Mouse (Mus musculus) left cerebral cortex, postnatal 14 days (tissue): ENCODE measurements around the gene Fau. TPM values are rescaled to one million over a fixed set of nuclear protein-coding genes. Genes with fewer than 3 reads are reported as not detected.

ENCODE experiments used
- DNase-seq, 2 experiments: peaks; one replicate each; pipeline ENCODE4 v3.0.0; 2021 to 2022; ENCODE audit warnings: low spot score in 2 of 2, mixed read lengths in 1 of 2
- intact Hi-C: fragments of 180-260 bp; cut with DNase I; formaldehyde crosslinking; loops from one replicate; pipeline ENCODE4 v1.15.1; 2025
- long read RNA-seq, 2 experiments: library from polyadenylated mRNA; stranded (forward); transcript quantifications; one replicate each; pipeline ENCODE4 v2.0.0; 2021
- total RNA-seq, 2 experiments: library from RNA; stranded (reverse); gene quantifications; 2 replicates each; pipeline ENCODE4 v1.2.3; 2021

Fau gene
- 100 to 1,000 TPM; 597 to 658 TPM for total RNA-seq
- long read RNA-seq, experiment 1, transcript Fau-202 (5 exons, 613 nt), result major isoform, 84 of 110 reads
- long read RNA-seq, experiment 1, transcript Fau-201 (5 exons, 508 nt), result minor isoform, 20 of 110 reads
- long read RNA-seq, experiment 1, partial matches to known transcripts, result 0 of 110 reads
- long read RNA-seq, experiment 1, other reads (novel, unspliced or antisense), result 3 of 110 reads
- long read RNA-seq, experiment 2, transcript Fau-201 (5 exons, 508 nt), result minor isoform, 6 of 84 reads
- long read RNA-seq, experiment 2, transcript Fau-202 (5 exons, 613 nt), result major isoform, 71 of 84 reads
- long read RNA-seq, experiment 2, partial matches to known transcripts, result 0 of 84 reads
- long read RNA-seq, experiment 2, other reads (novel, unspliced or antisense), result 4 of 84 reads

DNA sequence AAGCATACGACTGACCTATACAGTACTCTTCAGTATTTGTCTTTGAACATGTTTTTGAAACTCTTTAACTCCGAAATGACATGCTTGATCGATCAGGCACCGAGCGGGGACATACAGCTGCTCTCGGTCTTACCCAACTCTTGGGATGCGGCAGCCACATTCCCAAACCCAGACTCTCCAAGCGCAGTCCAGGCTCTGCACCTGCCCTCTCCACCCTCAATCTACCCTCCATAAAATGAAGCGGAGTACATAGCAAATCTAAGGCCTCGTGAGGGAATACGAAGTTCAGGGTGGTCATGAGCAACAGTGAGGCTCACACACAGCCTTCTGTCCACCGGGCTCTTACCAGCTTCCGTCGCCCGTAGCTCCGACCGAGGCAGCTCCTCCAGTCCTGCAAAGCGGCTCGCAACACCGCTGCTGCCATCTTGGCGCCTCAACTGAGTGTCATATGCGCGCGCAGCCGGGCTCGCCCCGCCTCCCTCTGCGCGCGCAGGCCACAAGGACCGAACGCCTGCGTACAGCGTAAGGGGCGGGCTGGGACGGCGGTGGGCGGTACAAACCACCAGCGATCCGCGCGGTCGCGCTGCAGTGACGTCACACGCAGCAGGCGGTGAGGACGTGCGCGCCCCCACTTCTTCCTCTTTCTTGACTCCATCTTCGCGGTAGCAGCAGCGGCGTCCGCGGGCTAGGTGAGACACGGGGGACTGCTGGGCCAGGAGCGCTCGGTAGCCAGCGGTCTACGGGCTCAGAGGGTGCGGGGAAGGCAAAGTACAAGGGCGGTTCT, at the start of gene Fau, which contains the start of gene Mrpl49:
Gene Fau, plus strand, starts transcription at position 532 of the 784 bp plus-strand sequence.
Gene Mrpl49, minus strand, starts transcription at position 473 of the 784 bp plus-strand sequence.
- intact Hi-C loops, result loop anchor here (1.0 kb wide), 1 partner anchor 10 kb away; no protein-coding TSS in a partner anchor
- DNase-seq, result peak; percentile 99 to 100

DNA sequence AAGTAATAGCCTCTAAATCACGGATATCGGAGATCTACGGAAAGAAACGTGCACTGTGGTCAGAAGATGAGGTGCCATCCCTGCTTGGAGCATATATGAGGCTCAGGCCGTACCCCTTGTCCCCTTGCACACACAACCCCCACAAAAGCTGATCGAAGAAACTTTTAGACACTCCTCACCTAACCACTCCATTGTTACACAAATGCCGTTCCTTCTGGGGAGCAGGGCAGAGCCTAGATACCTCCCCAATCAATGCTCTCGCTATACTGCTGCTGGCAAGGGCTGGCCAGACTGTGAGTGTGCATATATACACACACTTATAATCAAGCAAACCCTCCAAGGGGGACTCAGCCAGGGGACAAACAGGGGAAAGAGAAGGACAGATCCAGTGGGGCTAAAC, 48.5 kb upstream of the Fau start:
- intact Hi-C loops, result no loop called here
- no peak for DNase-seq

DNA sequence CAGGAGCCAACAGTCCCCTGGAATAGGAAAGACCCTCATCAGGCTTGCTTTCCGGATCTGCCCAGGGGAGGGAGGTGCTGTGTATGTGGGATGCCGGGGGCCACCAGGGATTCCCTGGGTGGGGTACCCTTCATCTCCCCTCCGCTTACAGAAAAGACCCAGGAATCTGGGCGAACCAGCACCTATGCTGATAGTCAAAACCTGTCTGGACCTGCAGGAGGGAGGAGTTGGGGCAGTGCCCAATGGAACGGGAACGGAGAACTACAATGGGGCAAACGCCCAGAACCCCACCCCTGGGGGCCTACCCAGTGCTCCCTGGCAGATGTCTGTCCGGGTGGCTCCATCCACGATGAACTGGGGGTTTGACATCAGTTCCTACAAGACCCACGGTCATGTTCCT, 44.0 kb upstream of the Fau start:
- intact Hi-C loops, result no loop called here

DNA sequence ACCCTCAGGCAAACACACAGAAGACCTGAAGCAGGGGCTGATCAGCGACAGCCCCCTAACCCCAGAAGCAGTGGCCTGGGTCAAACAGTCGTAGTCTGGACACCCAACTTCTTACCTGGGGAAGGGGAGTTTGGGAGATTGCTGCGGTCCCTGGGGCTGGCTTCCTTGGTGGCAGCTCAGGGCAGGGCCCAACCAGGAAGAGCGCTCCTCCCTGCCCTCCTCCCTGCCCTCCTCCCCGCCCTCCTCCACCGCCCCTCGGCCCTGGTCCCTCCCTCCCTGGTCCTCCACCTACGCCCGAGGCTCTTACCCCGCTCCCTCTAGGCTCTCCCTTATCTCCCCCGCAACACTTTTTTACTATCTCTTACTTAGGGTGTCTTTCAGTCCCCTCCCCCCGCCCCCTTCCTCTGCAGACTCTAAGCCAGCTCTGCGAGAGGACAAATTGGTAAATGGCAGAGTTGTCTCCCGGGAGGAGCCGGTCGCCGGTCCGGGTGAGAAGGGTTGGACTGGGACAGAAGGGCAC, 42.6 kb upstream of the Fau start:
- intact Hi-C loops, result loop anchor here (5.0 kb wide), 1 partner anchor 93 kb away; the partner anchor contains the start of gene Cdc42ep2
- DNase-seq, result no peak

More for the DNA sequence above, 44.0 kb upstream of the Fau start:
- no peak for DNase-seq

DNA sequence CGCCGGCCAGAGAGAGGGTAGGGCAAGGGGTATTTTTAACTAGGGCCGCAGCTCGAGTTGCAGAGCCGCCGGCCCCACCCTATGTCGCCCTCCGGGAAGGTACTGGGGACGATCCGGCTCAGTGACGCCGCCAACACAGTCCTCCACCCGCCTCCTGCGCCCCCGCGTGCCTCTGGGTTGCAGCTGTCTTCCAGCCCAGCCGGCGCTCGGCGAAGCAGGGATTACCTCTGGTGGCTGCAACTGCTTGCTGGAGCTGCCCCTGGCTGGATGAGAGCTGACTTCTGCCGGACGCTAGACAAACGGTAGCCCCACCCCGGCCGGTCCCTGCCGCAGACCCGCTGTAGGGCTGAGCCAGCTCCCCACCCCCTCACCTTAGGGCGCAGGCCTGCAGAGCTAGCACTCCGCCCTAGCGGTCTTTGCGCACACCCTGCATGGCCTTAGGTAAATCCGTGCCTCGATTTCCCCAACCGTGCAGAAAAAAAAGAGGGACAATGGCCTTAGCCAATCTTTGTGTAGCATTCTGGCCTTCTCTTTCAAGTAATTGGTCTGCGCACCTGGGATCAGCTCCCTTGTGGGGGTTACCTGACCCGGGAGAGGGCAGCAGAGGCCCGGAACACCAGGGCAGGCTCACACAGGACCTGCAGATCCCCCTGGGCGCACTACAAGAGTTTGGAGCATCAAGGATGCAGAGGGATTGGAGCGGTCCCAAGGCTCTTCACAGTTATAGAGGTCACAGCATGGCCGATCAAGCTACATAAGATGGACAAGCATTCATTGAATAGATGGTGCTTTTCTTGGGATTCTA, 41.9 kb upstream of the Fau start, which contains the start of gene Capn1:
Gene Capn1, minus strand, starts transcription at position 387 of the 805 bp plus-strand sequence.
- DNase-seq, result peak; percentile 52 to 68
- intact Hi-C loops, result loop anchor here (5.0 kb wide), 1 partner anchor 93 kb away; the partner anchor contains the start of gene Cdc42ep2

DNA sequence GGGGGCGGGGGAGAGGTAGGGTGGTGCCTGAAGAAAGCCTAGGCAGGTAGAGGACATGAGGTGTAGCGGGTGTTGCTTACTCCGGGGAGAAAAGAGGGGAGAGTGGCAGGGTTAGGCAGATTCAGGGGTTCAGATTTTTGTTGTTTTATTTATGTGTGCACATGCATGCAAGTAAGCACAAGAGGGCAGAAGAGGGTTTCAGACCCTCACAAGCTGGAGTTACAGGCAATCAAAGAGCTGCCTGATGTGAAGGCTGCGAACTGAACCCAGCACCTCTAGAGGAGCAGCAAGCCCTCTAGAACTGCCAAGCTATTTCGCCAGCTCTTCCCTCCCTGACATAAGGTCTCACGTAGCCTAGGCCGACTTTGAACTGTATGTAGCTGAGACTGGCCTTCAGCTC, 41.1 kb upstream of the Fau start:
- DNase-seq, result no peak
- intact Hi-C loops, result loop anchor here (5.0 kb wide), 1 partner anchor 94 kb away; the partner anchor contains the start of gene Cdc42ep2

DNA sequence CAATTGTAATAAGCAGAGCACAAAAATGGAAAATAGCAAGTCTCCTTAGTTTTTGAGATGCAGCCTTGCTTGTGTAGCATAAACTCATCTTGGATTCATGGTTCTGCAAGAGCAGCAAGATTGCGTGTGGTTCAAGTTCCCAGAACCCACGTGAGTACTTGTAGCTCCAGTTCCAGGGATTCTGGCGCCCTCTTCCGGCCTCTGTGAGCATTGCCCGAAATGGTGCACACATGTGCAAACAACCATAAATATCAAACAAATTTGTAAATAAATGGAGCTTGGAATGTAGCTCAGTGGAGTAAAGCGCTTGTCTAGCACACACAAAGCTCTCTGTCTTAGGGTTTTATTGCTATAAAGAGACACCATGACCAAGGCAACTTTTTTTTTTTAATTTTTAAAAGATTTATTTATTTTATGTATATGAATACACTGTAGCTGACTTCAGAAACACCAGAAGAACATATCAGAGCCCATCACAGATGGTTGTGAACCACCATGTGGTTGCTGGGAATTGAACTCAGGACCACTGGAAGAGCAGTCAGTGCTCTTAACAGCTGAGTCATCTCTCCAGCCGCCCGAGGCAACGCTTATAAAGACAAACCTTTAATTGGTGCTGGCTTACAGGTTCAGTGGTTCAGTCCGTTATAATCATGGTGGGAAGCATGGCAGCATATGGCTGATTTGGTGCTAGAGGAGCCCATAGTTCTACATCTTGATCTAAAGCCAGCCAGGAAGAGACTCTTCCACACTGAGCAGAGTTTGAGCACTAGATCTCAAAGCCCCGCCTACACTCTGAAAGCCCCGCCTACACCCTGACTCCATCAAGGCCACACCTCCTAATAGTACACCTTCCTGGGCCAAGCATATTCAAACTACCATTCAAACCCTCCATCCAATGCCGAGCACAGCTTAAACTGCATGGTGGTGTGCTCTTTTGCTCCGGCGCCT, 39.2 kb upstream of the Fau start:
- peak; percentile 88 to 91 for DNase-seq

DNA sequence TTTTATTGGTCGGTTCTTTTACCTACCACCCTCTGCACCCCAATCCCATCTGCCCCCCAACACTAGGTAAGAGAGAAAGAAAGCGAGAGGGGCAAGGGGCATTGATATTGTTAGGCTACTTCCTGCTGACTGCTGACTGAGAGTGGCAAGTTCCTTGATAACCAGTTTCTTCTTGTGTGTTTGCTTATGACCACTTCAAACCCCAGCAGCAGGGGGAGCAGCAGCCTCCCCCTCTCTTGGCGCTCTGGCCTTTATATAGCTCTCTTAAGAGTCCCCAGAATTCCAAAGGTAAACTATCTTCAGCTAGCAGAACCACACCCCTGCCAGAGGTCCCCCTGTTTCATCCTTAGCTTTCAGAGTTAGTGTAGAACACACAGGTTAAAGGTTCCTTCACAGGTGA, 37.4 kb upstream of the Fau start:
- intact Hi-C loops, result no loop called here
- no peak for DNase-seq

More for the DNA sequence above, 39.2 kb upstream of the Fau start:
- intact Hi-C loops, result loop anchor here (2.0 to 5.0 kb wide), 2 partner anchors 54 to 96 kb away; partner anchors contain the start of genes Cdc42ep2 and Pola2

DNA sequence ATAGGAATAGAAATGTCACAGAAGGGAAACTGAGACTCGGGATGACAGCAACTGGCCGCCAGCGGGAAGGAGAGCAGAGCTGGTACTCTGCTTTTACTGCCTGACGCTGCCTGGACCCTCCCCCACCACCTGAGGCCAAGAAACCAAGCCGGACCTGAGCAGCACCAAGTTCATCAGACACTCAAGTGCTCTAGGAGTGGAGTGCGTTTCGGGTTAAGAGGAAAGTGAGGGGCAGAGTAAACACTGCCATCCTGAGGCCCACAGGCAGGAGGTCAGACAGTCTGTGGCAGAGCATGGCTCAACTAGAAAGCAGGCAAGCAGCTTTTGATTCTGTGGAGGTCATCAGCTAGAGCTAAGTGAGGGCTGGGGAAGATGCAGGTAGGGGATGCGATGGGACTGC, 34.6 kb upstream of the Fau start:
- no peak for DNase-seq
- intact Hi-C loops, result no loop called here

DNA sequence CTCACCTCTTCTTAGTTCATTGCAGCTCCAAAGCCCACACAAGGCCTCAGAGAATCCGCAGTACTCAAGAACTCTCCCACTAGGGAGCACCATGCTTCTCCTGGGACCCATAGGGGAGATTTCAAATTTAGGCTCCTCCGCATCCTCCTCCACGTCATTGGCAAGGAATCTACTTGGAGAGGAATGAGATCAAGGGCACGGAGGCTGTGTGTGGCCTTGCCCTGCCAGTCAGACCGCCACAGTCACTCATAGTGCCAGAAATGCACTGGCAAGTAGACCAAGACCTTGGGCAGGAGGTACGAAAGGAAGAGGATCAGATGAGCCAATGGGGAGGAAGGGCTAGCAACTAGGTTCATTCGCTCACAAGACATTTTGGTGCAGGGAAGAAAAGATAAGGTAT, 33.7 kb upstream of the Fau start:
- no peak for DNase-seq
- intact Hi-C loops, result no loop called here

DNA sequence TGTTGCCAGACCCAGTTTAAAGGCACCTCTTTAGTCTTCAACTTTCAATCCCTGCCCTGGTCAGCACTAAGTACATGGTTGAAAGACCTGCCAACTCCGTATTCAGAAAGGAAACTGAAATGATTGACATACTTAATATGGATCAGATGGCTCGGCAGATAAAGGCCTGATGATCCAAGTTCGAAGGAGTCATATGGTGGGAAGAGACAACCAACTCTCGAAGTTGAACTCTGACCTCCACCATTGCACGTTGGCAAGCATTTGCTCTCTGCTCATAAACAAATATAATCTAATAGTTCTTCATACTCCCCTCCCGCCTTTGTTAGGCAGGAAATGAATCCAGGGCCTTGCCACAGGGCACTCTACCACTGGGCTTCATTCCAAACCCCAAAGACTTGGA, 28.7 kb upstream of the Fau start:
- intact Hi-C loops, result no loop called here
- DNase-seq, result no peak

DNA sequence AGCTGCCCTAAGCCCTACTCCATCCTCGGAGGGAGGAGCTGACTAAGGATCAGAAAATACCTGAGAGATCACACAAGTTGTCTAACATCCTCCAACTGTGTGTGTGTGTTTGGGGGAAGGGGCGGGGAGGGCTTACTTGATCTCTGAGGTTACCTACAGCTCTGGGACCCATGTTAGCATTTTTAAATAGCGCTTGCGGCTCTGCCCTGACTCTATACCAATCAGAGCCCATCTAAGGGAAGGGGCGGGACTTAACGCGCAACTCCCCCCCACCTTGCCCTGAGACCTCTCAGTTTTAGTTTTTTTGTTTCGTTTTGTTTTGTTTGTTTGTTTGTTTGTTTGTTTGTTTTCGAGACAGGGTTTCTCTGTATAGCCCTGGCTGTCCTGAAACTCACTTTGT, 28.2 kb upstream of the Fau start:
- DNase-seq, result no peak
- intact Hi-C loops, result no loop called here

DNA sequence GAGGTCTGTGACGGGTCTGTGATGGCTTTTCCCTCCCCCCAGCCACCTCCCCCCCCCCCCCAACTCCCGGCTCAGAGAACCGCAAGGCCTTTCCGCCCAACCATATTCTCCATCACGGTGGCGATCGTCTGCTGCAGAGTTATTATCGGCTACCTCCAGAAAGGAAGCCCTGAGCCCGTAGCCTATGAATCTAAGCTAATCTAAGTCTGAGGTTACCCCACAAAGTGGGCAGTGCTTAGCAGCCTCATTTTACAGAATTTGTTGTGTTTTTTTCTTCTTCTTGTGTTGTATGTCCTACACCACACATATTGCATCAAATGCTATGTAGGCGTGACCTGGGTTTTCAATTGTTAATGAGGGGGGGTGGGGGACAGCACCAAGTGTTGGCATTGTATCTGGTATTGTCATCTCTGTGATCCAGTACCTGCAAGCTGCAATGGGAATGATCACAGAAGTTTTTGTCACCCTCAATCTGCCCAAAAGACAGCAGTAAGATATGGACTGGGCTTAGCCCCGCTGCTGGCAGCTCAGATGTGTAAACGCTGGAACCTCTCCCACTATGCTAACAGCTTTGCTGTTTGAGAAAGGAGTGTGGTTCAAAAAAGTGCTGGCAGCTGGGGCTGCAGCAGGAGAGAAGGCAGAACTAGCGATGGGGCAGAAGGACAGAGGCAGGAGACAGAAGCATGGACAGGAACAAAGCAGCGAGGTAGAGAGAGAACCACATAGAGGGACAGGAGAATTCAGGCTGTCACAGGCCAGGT, 26.9 kb upstream of the Fau start:
- intact Hi-C loops, result no loop called here
- DNase-seq, result no peak

DNA sequence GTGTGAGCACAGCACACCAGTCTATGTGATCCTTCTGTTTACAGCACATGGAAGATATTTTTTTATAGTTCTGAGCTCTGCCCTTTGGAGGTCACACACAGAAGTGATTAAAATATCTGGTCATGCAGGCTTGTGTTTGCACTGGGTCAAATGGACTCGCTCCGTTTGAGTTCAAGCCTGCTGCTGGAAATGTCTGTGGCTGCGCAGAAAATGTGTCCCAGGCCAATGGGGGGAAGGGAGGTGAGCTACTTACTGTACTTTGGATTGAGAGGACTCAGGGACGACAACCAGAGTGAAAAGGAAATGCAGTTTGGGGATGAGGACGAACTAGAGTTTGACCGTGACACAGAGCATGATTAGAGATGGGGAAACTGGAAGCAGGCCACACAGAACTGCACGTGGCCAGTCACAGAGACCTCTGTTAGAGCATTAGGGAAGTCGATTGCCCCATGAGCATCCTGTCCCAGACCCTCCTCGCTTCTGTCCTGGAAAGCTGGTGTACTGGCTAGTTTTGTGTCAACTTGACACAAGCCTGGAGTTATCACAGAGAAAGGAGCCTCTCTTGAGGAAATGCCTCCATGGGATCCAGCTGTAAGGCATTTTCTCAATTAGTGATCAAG, 21.6 kb upstream of the Fau start:
- no peak for DNase-seq
- intact Hi-C loops, result no loop called here

DNA sequence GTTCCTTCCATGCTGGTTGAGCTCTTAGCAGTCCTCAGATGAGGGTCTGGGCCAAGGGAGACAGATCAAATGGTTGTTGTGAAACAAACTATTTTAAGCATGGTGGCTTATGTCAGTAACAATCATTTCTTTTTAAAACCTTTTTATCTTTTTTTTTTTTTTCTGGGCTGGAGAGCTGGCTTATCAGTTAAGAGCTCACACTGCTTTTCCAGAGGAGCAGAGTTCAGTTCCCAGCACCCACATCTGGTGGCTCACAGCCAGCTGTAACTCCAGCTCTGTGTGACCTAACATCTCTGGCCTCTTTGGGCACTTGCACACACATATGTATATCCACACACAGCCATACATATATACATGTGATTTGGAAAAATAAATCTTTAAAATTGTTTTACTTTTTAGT, 19.9 kb upstream of the Fau start:
- no peak for DNase-seq
- intact Hi-C loops, result no loop called here

DNA sequence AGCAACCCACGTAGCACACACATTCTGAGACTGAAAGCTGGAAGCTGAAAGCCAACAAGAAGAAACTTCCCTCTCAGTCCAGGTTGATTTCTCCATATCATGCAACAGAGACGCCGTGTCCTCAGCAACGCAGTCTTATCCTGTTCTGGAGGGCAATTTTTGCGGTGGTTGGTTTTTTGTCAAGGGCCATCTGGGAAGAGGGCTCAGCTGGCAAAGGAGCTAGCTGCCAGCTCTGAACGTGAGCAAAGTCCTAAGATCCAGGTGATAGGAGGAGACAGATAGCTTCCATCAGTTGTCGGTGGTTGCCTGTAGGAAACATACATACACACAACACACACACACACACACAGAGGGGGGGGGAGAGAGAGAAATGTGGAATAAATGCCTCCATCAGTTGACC, 19.3 kb upstream of the Fau start:
- intact Hi-C loops, result no loop called here
- no peak for DNase-seq

DNA sequence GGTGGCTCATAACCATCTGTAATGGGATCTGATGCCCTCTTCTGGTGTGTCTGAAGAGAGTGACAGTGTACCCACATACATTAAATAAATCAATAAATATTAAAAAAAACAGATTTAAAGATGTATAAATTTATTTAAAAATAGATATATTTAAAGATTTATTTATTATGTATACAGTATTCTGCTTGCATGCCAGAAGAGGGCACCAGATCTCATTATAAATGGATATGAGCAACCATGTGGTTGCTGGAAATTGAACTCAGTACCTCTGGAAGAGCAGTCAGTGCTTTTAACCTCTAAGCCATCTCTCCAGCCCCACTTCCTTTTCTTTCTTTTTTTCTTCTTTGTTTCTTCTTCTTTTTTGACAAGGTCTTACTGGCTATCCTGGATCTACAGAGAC, 17.6 kb upstream of the Fau start:
- no peak for DNase-seq
- intact Hi-C loops, result no loop called here
